Mouse (Mus musculus) heart, adult 2 months (tissue): ENCODE results near the gene Mtmr14.

Experiments
- CTCF ChIP-seq: fragments of 200-600 bp; IDR thresholded peaks from 2 replicates; pipeline ENCODE4 v1.8.1; 2022; ENCODE audit warnings: antibody characterized with exemption, mild to moderate bottlenecking, moderate library complexity
- EP300 ChIP-seq: fragments of 200-500 bp; IDR thresholded peaks from 2 replicates; pipeline ENCODE4 v1.6.1; 2011; ENCODE audit warnings: low read depth, low read length, control low read depth; ENCODE audit not compliant: insufficient read depth
- POLR2A ChIP-seq: fragments of 200-500 bp; IDR thresholded peaks from 2 replicates; pipeline ENCODE4 v1.6.1; 2011; ENCODE audit warnings: mild to moderate bottlenecking, low read depth, low read length, control low read depth; ENCODE audit not compliant: insufficient read depth

DNA sequence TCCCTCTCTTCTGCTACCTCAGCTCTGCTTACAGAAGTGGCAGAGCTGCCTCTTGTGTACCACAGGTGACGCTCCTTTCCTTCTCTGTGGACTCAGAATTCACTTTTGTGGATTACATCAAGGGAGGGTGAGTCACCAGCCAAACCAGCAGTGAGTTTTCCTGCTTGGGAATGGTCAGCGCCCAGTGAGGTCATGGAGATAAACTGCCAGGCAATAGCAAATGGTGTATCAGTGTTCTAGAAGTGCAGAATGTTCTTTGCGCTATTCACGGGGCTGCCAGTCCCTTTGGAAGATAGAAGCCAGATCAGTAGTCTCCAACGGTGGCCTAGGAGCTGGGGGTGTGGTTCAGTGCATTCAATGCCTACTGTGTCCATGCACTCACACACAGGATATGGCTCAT lies 55.3 kb downstream of the Mtmr14 start:
- TF ChIP-seq POLR2A (no peak), CTCF (no peak), EP300 (no peak)
